Mouse (Mus musculus): ENCODE measurements around the gene Clpp.

- no peak for TF ChIP-seq CTCF (IDR thresholded peaks at IDR 0.05)
- no peak for TF ChIP-seq POLR2A (IDR thresholded peaks at IDR 0.05; ENCODE audit: insufficient read depth, low read depth, low read length)
These were observed 3.9 kb upstream of the Clpp start for GRCm38 (mm10) chr17:56986105-56986805.
